Mouse (Mus musculus) hindbrain, postnatal 0 days (tissue): ENCODE results near the gene Aldh18a1. TPM values are rescaled to one million over a fixed set of nuclear protein-coding genes. Genes with fewer than 3 reads are reported as not detected.
A peak's percentile ranks its signal among the peaks of the same experiment; 100 is the strongest.

Experiments
- ATAC-seq: fragments of 200-750 bp; cut with Nextera tagmentation; 2 replicates; pipeline ENCODE4 v1.8.0; 2017; ENCODE audit warnings: mild to moderate bottlenecking, moderate TSS enrichment, moderate library complexity
- DNase-seq: peaks from one replicate; pipeline ENCODE4 v3.0.0-alpha.2; 2015; ENCODE audit warnings: low spot score
- H3K27ac ChIP-seq: fragments of 300-500 bp; sonication (generic); 2 replicates; pipeline ENCODE4 v1.5.1; 2014; ENCODE audit warnings: mild to moderate bottlenecking
- H3K27me3 ChIP-seq: fragments of 300-500 bp; sonication (generic); 2 replicates; pipeline ENCODE4 v1.6.1; 2014; ENCODE audit warnings: low read length, mixed read lengths; ENCODE audit not compliant: insufficient read depth
- H3K36me3 ChIP-seq: fragments of 300-500 bp; sonication (generic); 2 replicates; pipeline ENCODE4 v1.6.1; 2014; ENCODE audit warnings: low read length, mixed read lengths; ENCODE audit not compliant: insufficient read depth
- H3K4me1 ChIP-seq: fragments of 300-500 bp; sonication (generic); 2 replicates; pipeline ENCODE4 v1.6.1; 2014; ENCODE audit warnings: antibody characterized with exemption, low read length, mixed read lengths; ENCODE audit not compliant: insufficient read depth
- H3K4me2 ChIP-seq: fragments of 300-500 bp; sonication (generic); 2 replicates; pipeline ENCODE4 v1.6.1; 2014; ENCODE audit warnings: low read depth, mild to moderate bottlenecking, low read length, moderate library complexity, mixed read lengths
- H3K4me3 ChIP-seq: fragments of 300-500 bp; sonication (generic); 2 replicates; pipeline ENCODE4 v1.5.1; 2014; ENCODE audit warnings: low read length
- H3K9ac ChIP-seq: fragments of 300-500 bp; sonication (generic); replicated peaks from 2 replicates; pipeline ENCODE4 v1.6.1; 2014; ENCODE audit warnings: mild to moderate bottlenecking, low read length, moderate library complexity, mixed read lengths
- H3K9me3 ChIP-seq: fragments of 300-500 bp; sonication (generic); 2 replicates; pipeline ENCODE4 v1.6.1; 2016; ENCODE audit warnings: low read length, mixed read lengths
- CTCF ChIP-seq: IDR thresholded peaks from 2 replicates; pipeline ENCODE4 v1.5.1; 2016; ENCODE audit warnings: antibody characterized with exemption, control low read depth, low read depth
- WGBS: fragments of 180-500 bp; shearing (Covaris S2); extraction: QIAGEN DNeasy Blood & Tissue Kit; methylation state at CpG from one replicate; pipeline ENCODE4 v1.1.7; 2014; 5-methylcytosine and 5-hydroxymethylcytosine counted together
- polyA plus RNA-seq: library from polyadenylated mRNA; unstranded; fragments of >200 nt; fragmentation: Nextera tagmentation; extraction: Ambion mirVana; gene quantifications from 2 replicates; pipeline ENCODE4 v1.2.1, GENCODE M21; 2015
- total RNA-seq: library from RNA; depleted of rRNA; stranded (reverse); fragments of >200 nt; gene quantifications from 2 replicates; pipeline ENCODE4 v1.2.3, GENCODE M21; 2014

Aldh18a1 gene
- total and polyA plus RNA-seq, 2 experiments from 2014 or later = 32.5 to 57.0 TPM

GRCm38 (mm10) chr19:40542776-40543175 lies 45.5 kb downstream of the Aldh18a1 start:
- WGBS = 88% methylated on average over 7 of the region's 7 CpGs
- Histone ChIP-seq H3K27ac (no peak overlapping the region), H3K9ac (no peak overlapping the region), H3K4me2 (no peak overlapping the region), H3K4me3 (no peak overlapping the region), H3K4me1 (no peaks in the 10 kb centered on the region), H3K27me3 (no peaks in the 10 kb centered on the region), H3K9me3 (no peaks in the 10 kb centered on the region), H3K36me3 (no peaks in the 10 kb centered on the region)
- ATAC-seq (no peak), DNase-seq (no peak)
- no peak for TF ChIP-seq CTCF

GRCm38 (mm10) chr19:40536526-40536925 lies 51.7 kb downstream of the Aldh18a1 start:
- WGBS = 92% methylated on average over 6 of the region's 6 CpGs
- DNase-seq (no peak), ATAC-seq (no peak)
- H3K36me3 ChIP-seq = no peaks in the 10 kb centered on the region
- no peaks in the 10 kb centered on the region for H3K4me1 ChIP-seq
- no peaks in the 10 kb centered on the region for H3K9me3 ChIP-seq
- H3K4me3 ChIP-seq = no peak overlapping the region
- no peak for TF ChIP-seq CTCF
- H3K27ac ChIP-seq = no peak overlapping the region
- H3K4me2 ChIP-seq = no peak overlapping the region
- H3K9ac ChIP-seq = no peak overlapping the region
- no peaks in the 10 kb centered on the region for H3K27me3 ChIP-seq

- ATAC-seq (no peak), DNase-seq (no peak)
- Histone ChIP-seq H3K4me1 (no peaks in the 10 kb centered on the region), H3K36me3 (no peaks in the 10 kb centered on the region), H3K9me3 (no peaks in the 10 kb centered on the region), H3K27me3 (no peaks in the 10 kb centered on the region), H3K9ac (no peak overlapping the region), H3K4me2 (no peak overlapping the region), H3K27ac (no peak overlapping the region), H3K4me3 (no peak overlapping the region)
- no peak for TF ChIP-seq CTCF
- WGBS = 77% methylated on average over 5 of the region's 5 CpGs
Observed at GRCm38 (mm10) chr19:40532525-40532924, 55.7 kb downstream of the Aldh18a1 start.

GRCm38 (mm10) chr19:40530323-40530722 lies 57.9 kb downstream of the Aldh18a1 start:
- Histone ChIP-seq H3K9ac (no peak overlapping the region), H3K9me3 (no peaks in the 10 kb centered on the region), H3K27ac (no peak overlapping the region), H3K4me2 (no peak overlapping the region), H3K4me1 (no peaks in the 10 kb centered on the region), H3K4me3 (no peak overlapping the region), H3K36me3 (no peaks in the 10 kb centered on the region), H3K27me3 (no peaks in the 10 kb centered on the region)
- TF ChIP-seq CTCF = no peak
- WGBS = 75% methylated on average over 2 of the region's 2 CpGs
- no peak for ATAC-seq
- DNase-seq = no peak

- Histone ChIP-seq H3K27me3 (no peaks in the 10 kb centered on the region), H3K36me3 (no peaks in the 10 kb centered on the region), H3K9me3 (no peaks in the 10 kb centered on the region), H3K4me1 (no peaks in the 10 kb centered on the region), H3K9ac (no peak overlapping the region), H3K27ac (no peak overlapping the region), H3K4me3 (no peak overlapping the region), H3K4me2 (no peak overlapping the region)
- ATAC-seq = no peak
- TF ChIP-seq CTCF = no peak
- DNase-seq = no peak
Observed at GRCm38 (mm10) chr19:40528254-40528653, 60.0 kb downstream of the Aldh18a1 start.

- ATAC-seq (no peak), DNase-seq (no peak)
- no peaks in the 10 kb centered on the region for H3K9me3 ChIP-seq
- H3K4me3 ChIP-seq = no peak overlapping the region
- no peak overlapping the region for H3K9ac ChIP-seq
- H3K36me3 ChIP-seq = no peaks in the 10 kb centered on the region
- no peak overlapping the region for H3K27ac ChIP-seq
- no peak for TF ChIP-seq CTCF
- 79% methylated on average over 9 of the region's 9 CpGs for WGBS
- no peaks in the 10 kb centered on the region for H3K27me3 ChIP-seq
- no peak overlapping the region for H3K4me2 ChIP-seq
- no peaks in the 10 kb centered on the region for H3K4me1 ChIP-seq
Observed at GRCm38 (mm10) chr19:40526367-40527014, 61.8 kb downstream of the Aldh18a1 start.

- Histone ChIP-seq H3K27me3 (no peaks in the 10 kb centered on the region), H3K9ac (no peak overlapping the region), H3K27ac (no peak overlapping the region), H3K4me2 (no peak overlapping the region), H3K4me3 (no peak overlapping the region), H3K9me3 (no peaks in the 10 kb centered on the region), H3K4me1 (no peaks in the 10 kb centered on the region), H3K36me3 (no peaks in the 10 kb centered on the region)
- peak; percentile 33 for DNase-seq
- 39% methylated on average over 8 of the region's 8 CpGs for WGBS
- ATAC-seq = no peak
- no peak for TF ChIP-seq CTCF
Observed at GRCm38 (mm10) chr19:40523431-40524005, 64.7 kb downstream of the Aldh18a1 start.
